Mouse (Mus musculus) embryo, embryonic 10 days (tissue): ENCODE measurements around the gene Rpl3l.
"Not testable (repeated sequence)": the region's sequence is repeated elsewhere in the genome, so short reads cannot be mapped to it uniquely, and the experiment has no call there.

Experiments used
- DNase-seq: peaks from one replicate; pipeline ENCODE4 v3.0.0-alpha.2; 2015; ENCODE audit warnings: low spot score

Rpl3l gene

DNA sequence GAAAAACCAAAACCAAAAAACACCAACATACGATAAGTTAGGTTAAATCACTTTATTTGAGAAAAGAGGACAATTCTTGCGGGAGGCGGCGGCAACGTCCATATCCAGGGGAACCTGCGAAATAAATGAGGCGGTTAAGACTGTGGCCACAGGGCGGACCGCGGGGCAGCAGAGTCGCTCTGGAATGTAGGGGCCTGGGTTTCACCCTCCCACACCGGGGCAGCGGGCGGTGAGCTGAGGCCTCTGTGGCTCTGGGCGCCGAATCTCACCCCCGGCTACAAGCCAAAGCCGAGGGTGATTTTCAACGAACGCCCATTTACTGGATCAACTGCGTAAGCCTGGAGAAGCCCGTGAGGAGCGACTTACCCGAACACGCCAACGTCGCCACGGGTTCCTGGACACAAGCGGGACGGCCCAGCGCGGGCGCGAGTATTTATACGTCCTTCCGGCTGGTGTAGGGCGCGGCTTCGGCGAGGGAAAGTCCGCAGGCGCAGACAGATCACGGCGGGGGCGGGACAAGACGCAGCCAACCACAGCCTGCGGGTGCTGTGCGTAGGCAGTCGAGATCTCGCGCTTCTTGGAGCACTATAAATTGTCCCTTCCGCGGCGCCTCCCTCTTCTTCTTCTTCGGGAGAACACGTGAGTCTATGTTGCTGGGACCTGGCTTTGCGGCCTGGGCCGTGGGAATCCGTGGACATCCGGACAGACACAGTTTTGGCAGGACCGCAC is 8.0 kb upstream of the Rpl3l start:
- DNase-seq: peak; percentile 97

DNA sequence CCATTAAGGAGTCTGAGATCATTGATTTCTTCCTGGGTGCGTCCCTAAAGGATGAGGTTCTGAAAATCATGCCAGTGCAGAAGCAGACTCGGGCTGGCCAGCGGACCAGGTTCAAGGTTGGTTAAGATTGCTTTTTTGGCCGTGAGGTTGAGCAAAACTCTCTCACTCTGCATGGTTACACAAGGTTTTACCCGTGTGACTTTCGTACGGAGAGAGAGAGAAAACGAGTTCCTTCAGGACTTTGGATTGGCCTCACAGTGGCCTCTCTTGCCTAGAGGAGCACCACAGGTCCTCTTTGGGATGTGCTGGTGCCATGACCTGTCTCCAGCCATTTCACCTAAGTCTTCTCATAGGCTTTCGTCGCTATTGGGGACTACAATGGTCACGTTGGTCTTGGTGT is 7.0 kb upstream of the Rpl3l start:
- not testable (repeated sequence) for DNase-seq

DNA sequence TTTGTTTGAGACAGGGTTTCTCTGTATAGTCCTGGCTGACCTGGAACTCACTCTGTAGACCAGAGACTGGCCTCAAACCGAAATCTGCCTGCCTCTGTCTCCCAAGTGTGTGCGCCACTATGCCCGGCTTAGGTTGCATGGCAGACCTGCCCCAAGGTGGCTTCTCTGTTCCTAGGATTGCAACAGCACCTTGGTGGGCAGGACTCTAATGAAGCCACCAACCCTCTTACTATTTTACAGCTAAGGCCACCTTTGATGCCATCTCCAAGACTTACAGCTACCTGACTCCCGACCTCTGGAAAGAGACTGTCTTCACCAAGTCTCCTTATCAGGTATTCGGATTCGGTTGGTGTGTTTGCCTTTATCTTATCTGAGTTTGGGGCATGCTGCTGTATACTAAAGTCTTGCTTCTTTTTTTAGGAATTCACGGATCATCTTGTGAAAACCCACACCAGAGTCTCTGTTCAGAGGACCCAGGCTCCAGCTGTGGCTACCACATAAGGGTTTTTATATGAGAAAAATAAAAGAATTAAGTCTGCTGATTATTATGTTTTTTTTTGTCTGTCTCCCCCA is 6.2 kb upstream of the Rpl3l start:
- DNase-seq: not testable (repeated sequence)

GRCm38 (mm10) chr17:24722220-24722924 is 5.2 kb upstream of the Rpl3l start:
- DNase-seq: peak; percentile 53

GRCm38 (mm10) chr17:24723122-24723880 is 4.3 kb upstream of the Rpl3l start:
- peak; percentile 24 for DNase-seq

GRCm38 (mm10) chr17:24723881-24724180 is 3.8 kb upstream of the Rpl3l start:
- peak; percentile 43 for DNase-seq

DNA sequence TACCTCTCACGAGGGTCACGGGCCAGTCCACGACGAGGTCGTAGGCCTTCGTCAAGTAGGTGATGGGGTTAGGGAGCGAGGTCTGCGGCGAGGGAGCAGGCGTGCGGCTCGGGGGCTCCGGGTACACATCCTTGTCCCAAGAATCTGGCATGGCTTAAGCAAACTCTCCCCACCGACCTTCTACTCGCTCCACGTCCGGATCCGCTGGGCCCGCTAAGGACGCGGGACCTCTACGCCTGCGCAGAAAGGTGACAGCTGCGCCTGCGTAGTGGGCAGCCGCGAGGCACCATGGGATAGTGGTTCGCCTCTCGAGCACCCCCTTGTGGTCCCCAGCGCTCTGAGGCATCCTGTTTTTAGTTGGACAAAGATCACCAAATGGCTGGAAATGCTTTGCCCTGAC is 3.4 kb upstream of the Rpl3l start, which contains the start of gene Ndufb10:
TSS of gene Ndufb10 (minus strand) at position 295 of the 400 bp plus-strand sequence.
- peak; percentile 99 for DNase-seq

- DNase-seq: no peak
Observed at GRCm38 (mm10) chr17:24725637-24726390, 1.8 kb upstream of the Rpl3l start.

- no peak for DNase-seq
Observed at GRCm38 (mm10) chr17:24728184-24728583, 564 bp downstream of the Rpl3l start.

GRCm38 (mm10) chr17:24729067-24729466 is 1.4 kb downstream of the Rpl3l start:
- no peak for DNase-seq

- no peak for DNase-seq
Observed at GRCm38 (mm10) chr17:24730787-24731186, 3.2 kb downstream of the Rpl3l start.

DNA sequence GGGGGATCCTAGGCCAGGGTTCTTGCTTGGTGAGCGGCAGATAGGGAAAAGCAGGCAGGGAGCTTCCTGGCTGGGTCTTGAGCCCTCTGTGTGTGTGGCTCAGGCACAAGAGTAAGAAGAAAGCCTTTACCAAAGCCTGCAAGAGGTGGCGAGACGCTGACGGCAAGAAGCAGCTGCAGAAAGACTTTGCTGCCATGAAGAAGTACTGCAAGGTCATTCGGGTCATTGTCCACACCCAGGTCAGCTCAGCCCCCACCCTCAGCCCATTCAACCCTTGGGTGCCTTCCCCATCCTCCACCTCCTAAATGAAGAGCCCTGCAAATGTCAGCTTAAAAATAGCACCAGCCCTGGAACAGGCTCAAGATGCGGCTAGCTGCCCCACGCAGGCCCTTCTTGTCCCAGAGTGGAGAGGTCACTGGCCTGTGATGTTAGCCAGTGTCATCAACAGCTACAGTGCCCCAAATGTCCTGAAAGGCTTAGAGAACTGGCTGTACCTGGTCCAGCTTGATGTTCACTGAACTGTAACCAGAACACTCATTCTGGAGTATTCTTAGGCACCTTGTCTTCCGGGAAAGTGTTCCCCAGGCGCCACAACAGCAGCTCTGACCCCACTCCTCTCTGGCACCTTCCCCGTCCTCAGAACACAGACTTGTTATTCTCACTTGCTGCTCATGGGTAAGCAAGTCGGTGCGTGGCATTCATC is 4.8 kb downstream of the Rpl3l start:
- DNase-seq: no peak

DNA sequence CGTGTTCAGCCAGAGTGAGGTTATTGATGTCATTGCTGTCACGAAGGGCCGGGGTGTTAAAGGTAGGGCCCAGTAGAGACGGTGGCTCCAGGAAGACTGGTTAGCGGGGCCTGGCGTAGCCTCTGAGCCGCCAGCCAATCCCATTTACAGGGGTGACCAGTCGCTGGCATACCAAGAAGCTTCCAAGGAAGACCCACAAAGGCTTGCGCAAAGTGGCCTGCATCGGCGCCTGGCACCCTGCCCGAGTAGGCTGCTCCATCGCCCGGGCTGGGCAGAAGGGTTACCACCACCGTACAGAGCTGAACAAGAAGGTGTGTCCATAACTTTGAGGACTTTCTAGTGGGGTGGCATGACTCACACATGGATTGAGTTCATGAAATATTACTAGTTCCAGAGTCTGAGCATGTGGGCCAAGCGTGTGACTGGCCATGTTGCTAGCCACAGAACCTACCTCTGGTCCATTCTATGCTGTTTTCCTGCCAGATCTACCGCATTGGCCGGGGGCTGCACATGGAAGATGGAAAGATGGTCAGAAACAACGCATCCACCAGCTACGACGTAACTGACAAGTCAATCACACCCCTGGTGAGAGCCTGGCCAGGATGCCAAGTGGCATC is 5.9 kb downstream of the Rpl3l start:
- no peak for DNase-seq

GRCm38 (mm10) chr17:24734513-24734912 is 6.9 kb downstream of the Rpl3l start:
- no peak for DNase-seq

DNA sequence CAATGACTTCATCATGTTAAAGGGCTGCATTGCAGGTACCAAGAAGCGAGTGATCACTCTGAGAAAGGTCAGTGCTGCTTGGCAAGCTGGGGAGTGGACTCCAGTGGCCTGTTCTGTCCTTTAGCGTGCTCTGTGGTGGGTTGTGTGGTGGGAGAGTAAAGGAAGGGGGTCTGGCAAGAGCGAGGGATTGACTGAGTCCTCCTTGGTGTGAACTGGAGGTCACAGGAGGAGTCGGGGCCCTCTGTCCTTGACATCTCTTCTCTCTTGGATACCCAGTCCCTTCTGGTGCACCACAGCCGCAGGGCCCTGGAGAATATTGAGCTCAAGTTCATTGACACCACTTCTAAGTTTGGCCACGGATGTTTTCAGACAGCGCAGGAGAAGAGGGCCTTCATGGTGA is 7.8 kb downstream of the Rpl3l start:
- no peak for DNase-seq

DNA sequence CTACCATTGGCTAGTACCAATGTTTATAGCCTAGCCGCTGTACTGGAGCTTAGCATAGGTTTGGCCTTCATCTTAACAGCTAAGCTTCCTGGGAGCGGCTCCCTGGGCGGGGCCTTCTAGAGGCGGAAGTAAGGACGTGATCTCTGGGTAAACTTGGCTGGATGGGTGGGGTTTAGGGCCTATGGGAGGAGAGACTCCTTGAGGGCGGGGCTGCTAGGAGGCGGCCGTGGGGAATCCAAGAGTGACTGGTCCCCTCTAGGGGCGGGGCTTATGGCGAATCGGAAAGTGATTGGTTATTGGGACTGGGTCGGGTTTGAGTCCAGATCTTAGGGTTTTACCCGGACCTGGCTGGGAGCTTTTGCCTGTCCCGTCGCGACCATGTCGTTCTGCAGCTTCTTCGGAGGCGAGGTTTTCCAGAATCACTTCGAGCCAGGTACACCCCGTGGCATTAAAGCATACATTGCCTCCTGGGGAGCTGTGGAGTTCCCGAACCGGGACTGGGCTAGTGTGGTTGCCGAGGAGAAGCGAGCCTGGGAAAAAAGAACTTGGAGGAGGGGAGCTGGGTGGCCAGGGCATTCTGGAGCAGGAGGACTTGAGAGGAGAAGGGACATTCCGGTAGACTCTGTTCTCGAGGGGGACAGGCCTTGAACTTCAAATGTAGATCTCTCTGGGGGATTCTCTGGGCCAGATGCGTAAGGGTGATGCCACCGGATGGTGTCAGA is 8.9 kb downstream of the Rpl3l start, which contains the start of gene Msrb1:
TSS of gene Msrb1 (plus strand) at position 313 of the 722 bp plus-strand sequence.
- DNase-seq: peak; percentile 98

GRCm38 (mm10) chr17:24737135-24737810 is 9.7 kb downstream of the Rpl3l start:
- DNase-seq: peak; percentile 7

GRCm38 (mm10) chr17:24738238-24738637 is 10.6 kb downstream of the Rpl3l start:
- DNase-seq: no peak

GRCm38 (mm10) chr17:24739926-24740325 is 12.3 kb downstream of the Rpl3l start:
- no peak for DNase-seq
